Mouse (Mus musculus) liver, adult 2 months (tissue): Measurements from ENCODE around the gene Gabbr2. TPM values are rescaled to one million over a fixed set of nuclear protein-coding genes. Genes with fewer than 3 reads are reported as not detected.

ENCODE experiments used
- DNase-seq: peaks from one replicate; pipeline ENCODE4 v3.0.0-alpha.2; 2011; ENCODE audit warnings: low read depth, low spot score; ENCODE audit errors: extremely low read depth
- H3K27ac ChIP-seq: fragments of 200-500 bp; replicated peaks from 2 replicates; pipeline ENCODE4 v1.5.1; 2012; ENCODE audit warnings: low read depth, mild to moderate bottlenecking, control low read depth, inconsistent platforms, low read length; ENCODE audit not compliant: insufficient read depth
- H3K27me3 ChIP-seq: fragments of 200-500 bp; 2 replicates; pipeline ENCODE4 v1.6.1; 2012; ENCODE audit warnings: mild to moderate bottlenecking, moderate library complexity, low read length, inconsistent platforms; ENCODE audit not compliant: control insufficient read depth, insufficient read depth
- H3K36me3 ChIP-seq: fragments of 200-500 bp; 2 replicates; pipeline ENCODE4 v1.6.1; 2012; ENCODE audit warnings: low read length, inconsistent platforms; ENCODE audit not compliant: control insufficient read depth, insufficient read depth
- H3K4me1 ChIP-seq: fragments of 200-500 bp; 2 replicates; pipeline ENCODE4 v1.6.1; 2011; ENCODE audit warnings: low read length; ENCODE audit not compliant: control insufficient read depth, insufficient read depth
- H3K4me3 ChIP-seq: fragments of 200-500 bp; 2 replicates; pipeline ENCODE4 v1.5.1; 2011; ENCODE audit warnings: low read depth, mild to moderate bottlenecking, control low read depth, low read length, moderate library complexity; ENCODE audit not compliant: insufficient read depth
- H3K79me2 ChIP-seq: fragments of 200-500 bp; 2 replicates; pipeline ENCODE4 v1.6.1; 2012; ENCODE audit warnings: inconsistent platforms, mild to moderate bottlenecking, low read length, moderate library complexity; ENCODE audit not compliant: control insufficient read depth, insufficient read depth
- H3K9ac ChIP-seq: fragments of 200-500 bp; 2 replicates; pipeline ENCODE4 v1.6.1; 2012; ENCODE audit warnings: low read depth, mild to moderate bottlenecking, control low read depth, inconsistent platforms, low read length
- CTCF ChIP-seq: fragments of 200-500 bp; IDR thresholded peaks from 2 replicates; pipeline ENCODE4 v1.5.1; 2011; ENCODE audit warnings: low read depth, low read length, control low read depth
- POLR2A ChIP-seq: fragments of 200-500 bp; IDR thresholded peaks from 2 replicates; pipeline ENCODE4 v1.6.1; 2011; ENCODE audit warnings: low read length, control low read depth; ENCODE audit not compliant: insufficient read depth; ENCODE audit errors: extremely low read depth
- WGBS: fragments of 180-500 bp; shearing (Covaris S2); methylation state at CpG from one replicate; pipeline ENCODE4 v1.1.7; 2018; 5-methylcytosine and 5-hydroxymethylcytosine counted together
- polyA plus RNA-seq: library from polyadenylated mRNA; depleted of rRNA; stranded (reverse); fragments of >200 nt; gene quantifications from 2 replicates; pipeline ENCODE4 v1.2.3, GENCODE M21; 2012
- total RNA-seq: library from RNA; depleted of rRNA; stranded (reverse); fragments of >200 nt; gene quantifications from 2 replicates; pipeline ENCODE4 v1.2.3, GENCODE M21; 2014

The Gabbr2 gene
- total and polyA plus RNA-seq, 2 experiments: 7.7 to 15.0 TPM

- WGBS: 66% methylated on average over 9 of the region's 9 CpGs
- DNase-seq: no peak
- H3K27ac ChIP-seq: no peak overlapping the region
- H3K36me3 ChIP-seq: no peaks in the 10 kb centered on the region
- H3K4me3 ChIP-seq: no peak overlapping the region
- TF ChIP-seq CTCF: no peak
- TF ChIP-seq POLR2A: no peak
- H3K4me1 ChIP-seq: no peaks in the 10 kb centered on the region
- H3K79me2 ChIP-seq: no peaks in the 10 kb centered on the region
- no peak overlapping the region for H3K9ac ChIP-seq
- no peaks in the 10 kb centered on the region for H3K27me3 ChIP-seq
Observed at GRCm38 (mm10) chr4:46736910-46737511, 254.7 kb downstream of the Gabbr2 start.

- TF ChIP-seq CTCF: no peak
- Histone ChIP-seq H3K36me3 (no peaks in the 10 kb centered on the region), H3K9ac (no peak overlapping the region), H3K79me2 (no peaks in the 10 kb centered on the region), H3K27me3 (no peaks in the 10 kb centered on the region), H3K27ac (no peak overlapping the region), H3K4me1 (no peaks in the 10 kb centered on the region), H3K4me3 (no peak overlapping the region)
- no peak for DNase-seq
- 74% methylated on average over 5 of the region's 5 CpGs for WGBS
Observed at GRCm38 (mm10) chr4:46734906-46735305, 256.8 kb downstream of the Gabbr2 start.

GRCm38 (mm10) chr4:46731590-46731989 is 260.1 kb downstream of the Gabbr2 start:
- H3K4me3 ChIP-seq: no peak overlapping the region
- H3K27ac ChIP-seq: no peak overlapping the region
- H3K36me3 ChIP-seq: no peaks in the 10 kb centered on the region
- no peaks in the 10 kb centered on the region for H3K27me3 ChIP-seq
- no peak for TF ChIP-seq CTCF
- no peak for TF ChIP-seq POLR2A
- H3K9ac ChIP-seq: no peak overlapping the region
- 65% methylated on average over 8 of the region's 8 CpGs for WGBS
- no peak for DNase-seq
- no peaks in the 10 kb centered on the region for H3K79me2 ChIP-seq
- H3K4me1 ChIP-seq: no peaks in the 10 kb centered on the region

- H3K9ac ChIP-seq: no peak overlapping the region
- no peaks in the 10 kb centered on the region for H3K36me3 ChIP-seq
- H3K79me2 ChIP-seq: no peaks in the 10 kb centered on the region
- 84% methylated on average over 9 of the region's 9 CpGs for WGBS
- no peak overlapping the region for H3K27ac ChIP-seq
- no peak for TF ChIP-seq CTCF
- TF ChIP-seq POLR2A: no peak
- H3K4me3 ChIP-seq: no peak overlapping the region
- no peak for DNase-seq
- no peaks in the 10 kb centered on the region for H3K27me3 ChIP-seq
- no peaks in the 10 kb centered on the region for H3K4me1 ChIP-seq
Observed at GRCm38 (mm10) chr4:46729306-46730042, 262.2 kb downstream of the Gabbr2 start.

- no peak for DNase-seq
- TF ChIP-seq CTCF: no peak
- no peak for TF ChIP-seq POLR2A
Observed at GRCm38 (mm10) chr4:46728231-46728630, 263.4 kb downstream of the Gabbr2 start.

GRCm38 (mm10) chr4:46727153-46727552 is 264.5 kb downstream of the Gabbr2 start:
- no peak overlapping the region for H3K27ac ChIP-seq
- TF ChIP-seq CTCF (no peak), POLR2A (no peak)
- no peaks in the 10 kb centered on the region for H3K27me3 ChIP-seq
- no peaks in the 10 kb centered on the region for H3K36me3 ChIP-seq
- no peaks in the 10 kb centered on the region for H3K79me2 ChIP-seq
- DNase-seq: no peak
- H3K9ac ChIP-seq: no peak overlapping the region
- 89% methylated on average over 11 of the region's 11 CpGs for WGBS
- no peaks in the 10 kb centered on the region for H3K4me1 ChIP-seq
- no peak overlapping the region for H3K4me3 ChIP-seq

More at GRCm38 (mm10) chr4:46728231-46728630, 263.4 kb downstream of the Gabbr2 start:
- no peaks in the 10 kb centered on the region for H3K27me3 ChIP-seq
- H3K36me3 ChIP-seq: no peaks in the 10 kb centered on the region
- no peaks in the 10 kb centered on the region for H3K4me1 ChIP-seq
- no peak overlapping the region for H3K27ac ChIP-seq
- no peaks in the 10 kb centered on the region for H3K79me2 ChIP-seq
- H3K4me3 ChIP-seq: no peak overlapping the region
- WGBS: 89% methylated on average over 1 of the region's 1 CpGs
- no peak overlapping the region for H3K9ac ChIP-seq
